8 mouse cellular contexts compared by ENCODE assay signal in the genomic region with DNA sequence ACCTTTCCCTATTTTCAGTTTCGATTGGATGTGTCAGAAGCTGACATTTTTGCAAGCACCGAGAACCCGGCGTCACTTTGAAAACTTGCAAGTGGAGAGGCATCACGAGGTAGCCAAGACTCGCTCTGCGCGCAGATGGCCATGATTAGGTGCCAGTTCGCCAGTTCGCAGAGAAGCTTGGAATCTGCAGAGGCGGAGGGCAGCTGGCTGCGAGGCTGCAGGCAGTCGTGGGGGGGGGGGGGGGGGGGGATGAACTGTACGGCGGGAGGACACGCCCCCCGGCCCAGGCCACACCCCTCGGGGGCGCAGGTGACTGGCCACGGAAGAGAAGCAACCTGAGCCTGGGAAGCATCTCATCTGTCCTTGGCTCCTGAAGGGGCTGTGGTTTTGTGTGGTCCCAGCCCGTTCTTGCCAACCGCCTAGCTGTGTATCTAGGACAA.
A peak's percentile ranks its signal among the peaks of the same experiment; 100 is the strongest.
DNase-seq lines count a peak whose midpoint lies in the region; ATAC-seq and TF ChIP-seq lines count a peak whose summit lies in the region.

No protein-coding gene starts in this region.

- peak overlapping the region; percentile 21 for H3K4me3 ChIP-seq in lung, embryonic 15.5 days
- H3K4me3 ChIP-seq in lung, adult 2 months (replicated peaks; ENCODE audit: extremely low read depth, low read depth, low read length): no peak overlapping the region
- peak overlapping the region; percentile 15; the same call in 1 of the 2 replicates for H3K4me3 ChIP-seq in hindbrain, embryonic 13.5 days
- 0 out of 2 replicates have a peak overlapping the region, but pooled peaks have one; percentile 8 for H3K4me3 ChIP-seq in liver, embryonic 13.5 days (replicated peaks)

- no peak overlapping the region for H3K27ac ChIP-seq in lung, embryonic 15.5 days
- H3K27ac ChIP-seq in hindbrain, embryonic 13.5 days: no peak overlapping the region
- no peak overlapping the region for H3K27ac ChIP-seq in liver, embryonic 13.5 days

- peaks cover 7% of the 10 kb centered on the region; the same call in 1 of the 2 replicates for H3K27me3 ChIP-seq in lung, embryonic 15.5 days
- H3K27me3 ChIP-seq in hindbrain, embryonic 13.5 days: peaks cover 13% of the 10 kb centered on the region; the same call in 1 of the 2 replicates
- peaks cover 26% of the 10 kb centered on the region for H3K27me3 ChIP-seq in liver, embryonic 13.5 days

- ATAC-seq in lung, embryonic 15.5 days (ENCODE audit: borderline replicate concordance, extremely low read depth, low FRiP score, low TSS enrichment): no peak
- ATAC-seq in hindbrain, embryonic 13.5 days (ENCODE audit: low FRiP score): no peak
- ATAC-seq in liver, embryonic 13.5 days (ENCODE audit: low read depth): no peak

- peaks cover 7% of the 10 kb centered on the region; the same call in 1 of the 2 replicates for H3K4me1 ChIP-seq in lung, embryonic 15.5 days
- H3K4me1 ChIP-seq in lung, adult 2 months (ENCODE audit: control insufficient read depth, insufficient read depth, low read length): no peaks in the 10 kb centered on the region
- H3K4me1 ChIP-seq in hindbrain, embryonic 13.5 days (replicated peaks): peaks cover 11% of the 10 kb centered on the region
- H3K4me1 ChIP-seq in liver, embryonic 13.5 days (replicated peaks): no peaks in the 10 kb centered on the region

- WGBS in lung, embryonic 15.5 days: 2% methylated on average over 15 of the region's 22 CpGs
- WGBS in lung, adult 2 months: 5% methylated on average over 21 of the region's 22 CpGs
- 11% methylated on average over 19 of the region's 22 CpGs for WGBS in hindbrain, embryonic 13.5 days
- WGBS in liver, embryonic 13.5 days (ENCODE audit: insufficient replicate concordance): 8% methylated on average over 21 of the region's 22 CpGs

- peak overlapping the region; percentile 50 for H3K4me2 ChIP-seq in lung, embryonic 15.5 days
- peak overlapping the region; percentile 45 for H3K4me2 ChIP-seq in hindbrain, embryonic 13.5 days
- H3K4me2 ChIP-seq in liver, embryonic 13.5 days: peak overlapping the region; percentile 26

- DNase-seq in adrenal gland, postnatal 10 days: peak; percentile 14
- DNase-seq in adrenal gland, adult 18-20 months (ENCODE audit: low spot score in 2 of 2): no peak
- no peak for DNase-seq in lung, adult 2 months
- no peak for DNase-seq in liver, embryonic 13.5 days
- peak; percentile 23 for DNase-seq in right cerebral cortex, postnatal 14 days
- no peak for DNase-seq in spleen, adult 12 weeks (ENCODE audit: low spot score)

- TF ChIP-seq POLR2A in lung, adult 2 months (IDR thresholded peaks at IDR 0.05; ENCODE audit: borderline replicate concordance, extremely low read depth, low read depth, low read length): no peak

- no peak overlapping the region for H3K9ac ChIP-seq in lung, embryonic 15.5 days
- no peak overlapping the region for H3K9ac ChIP-seq in hindbrain, embryonic 13.5 days
- H3K9ac ChIP-seq in liver, embryonic 13.5 days: no peak overlapping the region

- TF ChIP-seq CTCF in lung, adult 2 months (IDR thresholded peaks at IDR 0.05; ENCODE audit: insufficient read depth, low read length): no peak

- no peaks in the 10 kb centered on the region for H3K9me3 ChIP-seq in lung, embryonic 15.5 days
- no peaks in the 10 kb centered on the region for H3K9me3 ChIP-seq in hindbrain, embryonic 13.5 days
- no peaks in the 10 kb centered on the region for H3K9me3 ChIP-seq in liver, embryonic 13.5 days (replicated peaks)

- no peaks in the 10 kb centered on the region for H3K36me3 ChIP-seq in lung, embryonic 15.5 days
- no peaks in the 10 kb centered on the region for H3K36me3 ChIP-seq in hindbrain, embryonic 13.5 days
- no peaks in the 10 kb centered on the region for H3K36me3 ChIP-seq in liver, embryonic 13.5 days

Comparison
In these comparisons a context has a peak if more than half of its experiments do, and no peak if none do; other contexts are left out.
1. DNase-seq: peak in adrenal gland, postnatal 10 days (single experiment) and right cerebral cortex, postnatal 14 days (single experiment); none in adrenal gland, adult 18-20 months (0 of 2), lung, adult 2 months (single experiment), liver, embryonic 13.5 days (single experiment) and spleen, adult 12 weeks (single experiment).
2. Peak in every context shown above with its lines, with median percentiles within 50 percentile points of each other: H3K4me2 ChIP-seq.